Mouse (Mus musculus) forebrain, embryonic 11.5 days (tissue): ENCODE results near the gene Prpmp5. TPM values are rescaled to one million over a fixed set of nuclear protein-coding genes. Genes with fewer than 3 reads are reported as not detected.
"Not testable (repeated sequence)": the region's sequence is repeated elsewhere in the genome, so short reads cannot be mapped to it uniquely, and the experiment has no call there.

Experiments
- ATAC-seq: fragments of 200-750 bp; cut with Nextera tagmentation; replicated peaks from 2 replicates; pipeline ENCODE4 v1.8.0; 2017; ENCODE audit warnings: moderate TSS enrichment; ENCODE audit not compliant: low FRiP score
- DNase-seq: peaks from one replicate; pipeline ENCODE4 v3.0.0-alpha.2; 2017; ENCODE audit warnings: low spot score
- H3K27ac ChIP-seq: fragments of 300-500 bp; sonication (generic); 2 replicates; pipeline ENCODE4 v1.5.1; 2014; ENCODE audit warnings: low read depth, low read length
- H3K27me3 ChIP-seq: fragments of 300-500 bp; sonication (generic); 2 replicates; pipeline ENCODE4 v1.6.1; 2014; ENCODE audit warnings: mild to moderate bottlenecking, low read length, mixed read lengths; ENCODE audit not compliant: control insufficient read depth, insufficient read depth
- H3K36me3 ChIP-seq: fragments of 300-500 bp; sonication (generic); 2 replicates; pipeline ENCODE4 v1.6.1; 2014; ENCODE audit warnings: mild to moderate bottlenecking, low read length, moderate library complexity, mixed read lengths; ENCODE audit not compliant: control insufficient read depth, insufficient read depth
- H3K4me1 ChIP-seq: fragments of 300-500 bp; sonication (generic); replicated peaks from 2 replicates; pipeline ENCODE4 v1.6.1; 2014; ENCODE audit warnings: low read length, mixed read lengths; ENCODE audit not compliant: control insufficient read depth, insufficient read depth
- H3K4me2 ChIP-seq: fragments of 300-500 bp; sonication (generic); 2 replicates; pipeline ENCODE4 v1.6.1; 2014; ENCODE audit warnings: low read depth, mild to moderate bottlenecking, low read length, moderate library complexity, mixed read lengths; ENCODE audit not compliant: severe bottlenecking
- H3K4me3 ChIP-seq: fragments of 300-500 bp; sonication (generic); 2 replicates; pipeline ENCODE4 v1.5.1; 2014; ENCODE audit warnings: low read depth, low read length
- H3K9ac ChIP-seq: fragments of 300-500 bp; sonication (generic); 2 replicates; pipeline ENCODE4 v1.6.1; 2014; ENCODE audit warnings: low read length
- H3K9me3 ChIP-seq: fragments of 300-500 bp; sonication (generic); 2 replicates; pipeline ENCODE4 v1.6.1; 2016; ENCODE audit warnings: low read length, mixed read lengths; ENCODE audit not compliant: control insufficient read depth
- WGBS: fragments of 180-500 bp; shearing (Covaris S2); extraction: QIAGEN DNeasy Blood & Tissue Kit; methylation state at CpG from one replicate; pipeline ENCODE4 v1.1.7; 2014; 5-methylcytosine and 5-hydroxymethylcytosine counted together
- polyA plus RNA-seq: library from polyadenylated mRNA; unstranded; fragments of >200 nt; fragmentation: Nextera tagmentation; extraction: Ambion mirVana; gene quantifications from 2 replicates; pipeline ENCODE4 v1.2.1, GENCODE M21; 2014

Gene Prpmp5
- not detected in 2 replicates for polyA plus RNA-seq

DNA sequence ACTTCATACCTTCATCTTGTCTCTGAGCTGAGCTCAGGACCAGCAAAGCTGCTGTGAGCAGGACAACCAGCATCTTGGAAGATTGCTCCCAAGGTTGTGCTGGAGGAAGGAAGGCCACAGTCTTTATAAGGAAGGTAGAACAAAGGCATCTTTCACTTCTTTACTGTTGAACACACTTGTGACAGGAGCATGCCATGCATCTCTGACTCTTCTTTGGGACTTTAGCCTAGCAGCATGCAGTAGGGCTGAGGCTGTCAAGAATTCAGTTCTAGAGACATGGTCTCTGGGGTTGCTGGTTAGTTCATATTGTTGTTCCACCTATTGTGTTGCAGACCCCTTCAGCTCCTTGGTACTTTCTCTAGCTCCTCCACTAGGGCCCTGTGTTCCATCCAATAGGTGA is at the start of gene Prpmp5:
Prpmp5 (minus strand) TSS at position 101 of the 400 bp plus-strand sequence.
- H3K27ac ChIP-seq, ATAC-seq, H3K36me3 ChIP-seq, H3K4me3 ChIP-seq, H3K4me1 ChIP-seq, H3K9ac ChIP-seq, H3K9me3 ChIP-seq, DNase-seq, H3K27me3 ChIP-seq, H3K4me2 ChIP-seq: not testable (repeated sequence)

GRCm38 (mm10) chr6:132364034-132364433 is 49.5 kb upstream of the Prpmp5 start, which contains the start of gene Gm8882:
TSS of gene Gm8882 (minus strand) at chr6:132364134.
- not testable (repeated sequence) for DNase-seq, H3K27ac ChIP-seq, H3K4me1 ChIP-seq, H3K36me3 ChIP-seq, H3K27me3 ChIP-seq, H3K9ac ChIP-seq, H3K4me3 ChIP-seq, H3K4me2 ChIP-seq, ATAC-seq, H3K9me3 ChIP-seq
- WGBS, result 74% methylated on average over 1 of the region's 1 CpGs

Other genes with a start within 250 kb of the Prpmp5 start
- gene Prb1, start 104.2 kb downstream of the Prpmp5 start, polyA plus RNA-seq, result not detected in 2 replicates
- not detected in 2 replicates for gene Gm8882, start 49.4 kb upstream of the Prpmp5 start, polyA plus RNA-seq